Mouse (Mus musculus): ENCODE data around the gene Rbm20.

DNA sequence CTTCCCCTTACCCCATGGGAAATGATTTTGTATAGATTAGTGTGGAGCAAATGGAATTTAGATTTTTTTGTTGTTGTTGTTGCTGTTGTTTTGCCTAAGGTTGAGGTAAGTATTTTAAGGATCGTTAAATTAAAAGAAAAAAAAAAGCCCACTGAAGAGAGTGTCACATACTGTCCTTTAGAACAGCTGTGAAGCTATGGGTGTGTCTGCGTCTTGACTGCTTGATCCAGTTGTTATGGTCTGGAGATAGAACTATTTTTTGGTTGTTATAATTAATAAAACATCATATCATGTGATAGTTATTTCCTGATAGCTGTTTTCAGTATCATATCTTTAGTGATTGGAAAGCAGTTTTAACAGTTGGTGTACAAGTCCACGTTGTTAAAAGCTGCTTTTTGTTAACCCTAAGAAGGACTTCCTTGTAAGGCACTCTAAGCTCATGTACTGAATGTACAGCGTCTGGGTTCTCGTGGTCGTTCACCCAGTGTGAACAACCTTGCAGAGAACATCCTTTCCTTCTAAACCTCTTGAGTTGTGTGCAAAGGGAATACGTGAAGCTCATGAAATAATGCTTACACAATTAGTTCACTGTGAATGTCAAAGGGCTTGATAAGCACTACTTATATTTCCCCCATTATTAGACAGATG is 227.9 kb downstream of the Rbm20 start:
- TF ChIP-seq ZC3H11A (IDR thresholded peaks at IDR 0.05; ENCODE audit: borderline replicate concordance, low read depth, low read length) (no peak), ZNF384 (IDR thresholded peaks at IDR 0.05; ENCODE audit: low read depth, low read length) (no peak)
